Mouse (Mus musculus) bone marrow macrophage, adult 2 months (primary cell): ENCODE results near the gene Ubald2.

ENCODE experiments used
- CTCF ChIP-seq: IDR thresholded peaks from 2 replicates; pipeline ENCODE4 v1.5.1; 2012; ENCODE audit warnings: low read depth, mild to moderate bottlenecking, low read length, moderate library complexity
- POLR2A ChIP-seq: IDR thresholded peaks from 2 replicates; pipeline ENCODE4 v1.6.1; 2012; ENCODE audit warnings: mild to moderate bottlenecking, low read depth, low read length, borderline replicate concordance

GRCm38 (mm10) chr11:116456234-116456633 lies 22.3 kb downstream of the Ubald2 start:
- no peak for TF ChIP-seq CTCF
- TF ChIP-seq POLR2A = no peak
